Mouse (Mus musculus): ENCODE measurements around the gene Plppr3.

Gene Plppr3

GRCm38 (mm10) chr10:79866601-79867000, 7.8 kb downstream of the Plppr3 start:
- in situ Hi-C loops (cut with MboI), result no loop called here

GRCm38 (mm10) chr10:79865801-79866295, 8.6 kb downstream of the Plppr3 start:
- in situ Hi-C loops (cut with MboI), result no loop called here

GRCm38 (mm10) chr10:79865189-79865601, 9.2 kb downstream of the Plppr3 start:
- in situ Hi-C loops (cut with MboI), result no loop called here

- in situ Hi-C loops (cut with MboI), result no loop called here
Observed at GRCm38 (mm10) chr10:79864351-79865188, 9.9 kb downstream of the Plppr3 start.

DNA sequence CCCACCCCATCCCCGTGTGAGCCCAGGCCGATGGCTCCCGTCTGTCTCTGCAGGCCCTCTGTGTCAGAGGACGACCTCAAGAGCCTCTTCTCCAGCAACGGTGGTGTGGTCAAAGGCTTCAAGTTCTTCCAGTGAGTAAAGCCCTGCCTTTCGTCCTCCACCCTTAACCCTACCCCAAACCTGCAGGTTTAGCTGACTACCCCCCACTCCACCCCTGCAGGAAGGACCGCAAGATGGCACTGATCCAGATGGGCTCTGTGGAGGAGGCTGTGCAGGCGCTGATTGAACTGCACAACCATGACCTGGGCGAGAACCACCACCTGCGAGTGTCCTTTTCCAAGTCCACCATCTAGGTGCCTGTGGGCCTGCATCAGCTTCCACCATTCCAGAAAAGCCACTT, 11.5 kb downstream of the Plppr3 start:
- in situ Hi-C loops (cut with MboI), result no loop called here

DNA sequence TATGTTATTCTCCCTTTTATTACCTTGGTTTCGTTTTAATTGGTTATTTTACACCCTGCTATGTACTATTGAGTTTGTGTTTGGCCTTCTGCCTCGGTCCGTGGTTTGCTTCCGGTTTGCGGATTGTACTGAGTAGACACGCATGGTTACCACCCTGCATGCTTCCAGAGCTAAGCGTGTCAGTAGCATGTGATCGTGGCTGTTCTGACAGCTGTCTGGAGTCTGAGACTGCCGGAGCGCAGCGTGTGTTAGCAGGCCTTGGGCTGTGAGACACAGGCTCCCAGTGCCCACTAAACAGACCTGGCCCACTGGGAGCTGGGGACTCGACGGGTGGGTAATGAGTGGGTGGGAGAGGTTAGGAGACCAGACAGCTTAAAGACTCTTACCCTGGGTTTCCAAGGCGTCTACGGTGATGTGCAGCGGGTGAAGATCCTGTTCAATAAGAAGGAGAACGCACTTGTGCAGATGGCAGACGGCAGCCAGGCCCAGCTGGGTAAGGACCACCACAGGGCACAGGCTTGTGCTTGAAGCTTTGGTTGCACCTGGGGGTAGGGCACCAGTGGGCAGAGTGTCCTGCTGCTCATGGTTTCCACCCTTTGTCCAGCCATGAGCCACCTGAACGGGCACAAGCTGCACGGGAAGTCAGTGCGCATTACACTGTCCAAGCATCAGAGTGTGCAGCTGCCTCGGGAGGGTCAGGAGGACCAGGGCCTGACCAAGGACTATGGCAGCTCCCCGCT, 12.2 kb downstream of the Plppr3 start:
- in situ Hi-C loops (cut with MboI), result no loop called here

DNA sequence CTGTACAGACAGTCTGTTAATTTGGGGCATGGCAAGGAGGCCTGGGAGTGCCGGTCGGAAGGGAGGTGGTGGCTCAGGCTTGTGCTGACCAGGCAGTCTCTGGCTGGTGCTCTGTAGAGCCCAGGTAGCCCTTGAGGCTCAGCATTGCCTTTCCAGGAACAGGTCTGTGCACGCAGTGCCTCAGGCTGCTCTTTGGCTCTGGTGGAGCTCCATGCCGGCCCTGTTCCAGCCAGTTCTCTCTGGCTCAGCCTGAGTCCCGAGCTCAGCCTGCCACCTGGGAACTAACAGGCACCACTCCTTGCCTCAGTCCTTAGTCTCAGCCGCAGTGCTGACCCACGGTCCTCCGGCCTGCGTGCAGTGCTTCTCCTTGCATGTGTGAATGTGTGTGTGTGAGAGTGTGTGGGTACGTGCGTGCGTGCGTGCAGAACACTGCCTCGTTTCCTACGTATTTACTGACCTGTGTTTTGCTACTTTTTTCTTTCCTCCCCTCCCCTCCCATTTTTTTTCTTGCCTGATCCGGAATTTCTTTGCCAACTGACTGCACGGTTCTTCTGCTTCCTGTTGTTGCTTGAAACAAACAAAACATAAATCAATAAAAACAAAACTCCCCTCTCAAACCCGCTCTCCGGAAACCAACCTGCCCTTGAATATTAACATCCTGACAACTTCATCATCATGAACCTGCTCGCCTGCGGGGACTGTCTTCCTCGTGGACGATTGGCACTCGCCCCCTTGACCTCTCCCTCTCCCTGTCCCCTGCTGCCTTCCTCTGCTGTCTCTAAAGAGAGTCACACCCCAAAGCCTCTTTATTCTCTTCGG, 13.0 kb downstream of the Plppr3 start:
- in situ Hi-C loops (cut with MboI), result no loop called here

- in situ Hi-C loops (cut with MboI), result no loop called here
Observed at GRCm38 (mm10) chr10:79860079-79860911, 14.1 kb downstream of the Plppr3 start.

DNA sequence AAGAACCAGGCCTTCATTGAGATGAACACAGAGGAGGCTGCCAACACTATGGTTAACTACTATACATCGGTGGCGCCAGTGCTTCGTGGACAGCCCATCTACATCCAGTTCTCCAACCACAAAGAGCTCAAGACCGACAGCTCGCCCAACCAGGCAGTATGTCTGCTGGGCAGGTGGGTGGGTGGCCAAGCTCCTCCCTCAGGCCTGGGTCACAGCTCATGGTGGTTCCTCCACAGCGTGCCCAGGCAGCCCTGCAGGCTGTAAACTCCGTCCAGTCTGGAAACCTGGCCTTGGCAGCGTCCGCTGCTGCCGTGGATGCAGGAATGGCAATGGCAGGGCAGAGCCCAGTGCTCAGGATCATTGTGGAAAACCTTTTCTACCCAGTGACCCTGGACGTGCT, 15.3 kb downstream of the Plppr3 start:
- in situ Hi-C loops (cut with MboI), result no loop called here

- in situ Hi-C loops (cut with MboI), result no loop called here
Observed at GRCm38 (mm10) chr10:79858416-79859074, 15.9 kb downstream of the Plppr3 start.

GRCm38 (mm10) chr10:79857894-79858293, 16.5 kb downstream of the Plppr3 start:
- in situ Hi-C loops (cut with MboI), result no loop called here

GRCm38 (mm10) chr10:79857452-79857811, 17.0 kb downstream of the Plppr3 start:
- in situ Hi-C loops (cut with MboI), result no loop called here

- in situ Hi-C loops (cut with MboI), result no loop called here
Observed at GRCm38 (mm10) chr10:79856704-79857451, 17.6 kb downstream of the Plppr3 start.

- in situ Hi-C loops (cut with MboI), result no loop called here
Observed at GRCm38 (mm10) chr10:79856280-79856679, 18.2 kb downstream of the Plppr3 start.

DNA sequence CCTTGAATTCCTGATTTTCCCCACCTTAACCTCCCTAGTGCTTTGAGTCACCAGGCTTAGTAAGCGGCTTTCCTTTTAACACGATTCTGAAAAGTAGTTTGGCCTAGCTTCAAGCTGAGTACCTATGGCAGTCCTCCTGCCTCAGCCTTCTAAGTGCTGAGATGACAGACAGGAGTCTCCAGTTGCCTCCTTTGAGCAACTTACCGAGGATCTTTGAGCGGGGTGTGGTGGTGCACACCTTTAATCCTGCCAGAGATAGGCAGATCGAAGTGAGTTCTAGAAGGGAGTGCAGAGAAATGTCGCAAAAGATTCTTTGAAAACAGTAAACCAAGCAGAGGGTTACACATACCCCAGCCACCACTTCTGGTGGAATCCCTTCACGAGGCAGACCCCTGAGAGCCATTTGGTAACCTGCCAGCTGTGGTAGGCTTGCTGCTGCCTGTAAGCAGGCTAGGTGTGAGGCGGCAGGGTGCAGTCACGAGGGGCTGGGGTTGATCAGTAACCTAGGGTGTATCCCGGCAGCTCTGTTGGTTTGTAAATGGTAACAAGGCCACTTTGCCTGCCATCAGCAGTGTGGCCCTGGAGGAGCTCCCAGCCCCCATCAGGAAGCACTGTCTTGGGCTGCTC, 18.8 kb downstream of the Plppr3 start:
- in situ Hi-C loops (cut with MboI), result no loop called here

GRCm38 (mm10) chr10:79854801-79855541, 19.5 kb downstream of the Plppr3 start:
- in situ Hi-C loops (cut with MboI), result no loop called here

- in situ Hi-C loops (cut with MboI), result no loop called here
Observed at GRCm38 (mm10) chr10:79853860-79854795, 20.3 kb downstream of the Plppr3 start, which contains the start of gene Ptbp1. TSS of gene Ptbp1 (plus strand) at chr10:79854427.

- in situ Hi-C loops (cut with MboI), result no loop called here
Observed at GRCm38 (mm10) chr10:79853392-79853791, 21.0 kb downstream of the Plppr3 start.

Measured in mature B cell (primary cell).